Mouse (Mus musculus): ENCODE results near the gene Man1b1.
A peak's percentile ranks its signal among the peaks of the same experiment; 100 is the strongest.

Gene Man1b1

GRCm38 (mm10) chr2:25332286-25333160 lies at the start of gene Man1b1:
Gene Man1b1 (plus strand): TSS chr2:25332338.
- DNase-seq (ENCODE audit: low read depth, low spot score): peak; percentile 100

GRCm38 (mm10) chr2:25285551-25285950 lies 46.6 kb upstream of the Man1b1 start:
- DNase-seq (ENCODE audit: low read depth, low spot score): no peak

DNA sequence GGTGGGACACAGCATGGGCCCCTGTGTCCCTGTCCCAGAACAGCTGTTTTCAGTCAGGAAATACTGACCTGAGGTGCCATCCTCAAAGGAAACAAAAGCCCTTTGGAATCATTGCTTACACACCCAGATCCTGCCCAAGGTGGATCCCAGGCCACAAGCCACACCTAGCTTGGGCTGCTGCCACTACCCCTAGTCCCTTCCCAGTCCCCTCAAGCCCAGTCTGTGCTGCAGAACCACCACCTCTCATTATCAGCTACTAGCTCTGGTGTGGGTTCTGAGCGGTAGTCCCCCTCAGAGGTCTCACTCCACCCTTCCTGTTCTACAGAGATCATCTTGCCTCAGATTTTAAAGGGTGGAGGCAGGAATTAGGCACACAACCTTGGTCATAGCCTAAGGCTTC lies 45.8 kb upstream of the Man1b1 start:
- DNase-seq (ENCODE audit: low read depth, low spot score): no peak

GRCm38 (mm10) chr2:25286837-25287636 lies 45.1 kb upstream of the Man1b1 start:
- no peak for DNase-seq (ENCODE audit: low read depth, low spot score)

DNA sequence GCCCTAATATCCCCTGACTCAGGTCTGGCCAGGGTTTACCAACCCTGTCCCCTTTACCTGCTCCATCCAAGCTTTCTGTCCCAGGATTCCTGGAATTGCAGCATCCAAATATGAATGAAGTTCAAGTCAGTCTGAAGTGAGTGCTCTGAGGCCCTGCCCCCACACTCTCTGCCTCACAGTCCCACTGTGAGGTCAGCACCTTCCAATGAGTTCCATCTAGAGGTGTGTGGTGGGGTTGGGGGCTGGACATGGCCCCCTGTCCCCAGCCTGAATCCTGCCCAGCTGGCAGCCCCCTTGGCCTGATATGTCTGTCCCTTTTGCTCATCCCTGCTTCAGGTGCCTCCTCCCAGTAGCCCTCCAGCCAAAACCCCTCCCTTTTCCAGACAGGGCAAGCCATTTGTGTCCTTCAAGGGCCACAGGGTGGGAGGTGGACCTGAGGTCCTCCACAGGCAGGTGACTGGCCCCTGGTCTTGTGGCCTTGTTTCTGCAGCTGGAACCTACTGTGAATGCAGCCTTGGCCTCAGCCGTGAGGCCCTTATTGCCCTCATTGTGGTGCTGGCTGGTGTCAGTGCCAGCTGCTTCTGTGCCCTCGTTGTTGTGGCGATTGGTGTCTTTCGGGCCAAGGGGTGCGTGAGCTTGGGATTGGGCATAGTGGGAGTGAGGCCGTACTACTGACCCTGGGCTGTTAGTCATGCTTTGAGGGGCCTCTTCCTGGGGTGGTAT lies 44.0 kb upstream of the Man1b1 start, which contains the start of gene Tmem210:
Gene Tmem210 (plus strand): TSS at position 219 of the 723 bp plus-strand sequence.
- DNase-seq (ENCODE audit: low read depth, low spot score): no peak

DNA sequence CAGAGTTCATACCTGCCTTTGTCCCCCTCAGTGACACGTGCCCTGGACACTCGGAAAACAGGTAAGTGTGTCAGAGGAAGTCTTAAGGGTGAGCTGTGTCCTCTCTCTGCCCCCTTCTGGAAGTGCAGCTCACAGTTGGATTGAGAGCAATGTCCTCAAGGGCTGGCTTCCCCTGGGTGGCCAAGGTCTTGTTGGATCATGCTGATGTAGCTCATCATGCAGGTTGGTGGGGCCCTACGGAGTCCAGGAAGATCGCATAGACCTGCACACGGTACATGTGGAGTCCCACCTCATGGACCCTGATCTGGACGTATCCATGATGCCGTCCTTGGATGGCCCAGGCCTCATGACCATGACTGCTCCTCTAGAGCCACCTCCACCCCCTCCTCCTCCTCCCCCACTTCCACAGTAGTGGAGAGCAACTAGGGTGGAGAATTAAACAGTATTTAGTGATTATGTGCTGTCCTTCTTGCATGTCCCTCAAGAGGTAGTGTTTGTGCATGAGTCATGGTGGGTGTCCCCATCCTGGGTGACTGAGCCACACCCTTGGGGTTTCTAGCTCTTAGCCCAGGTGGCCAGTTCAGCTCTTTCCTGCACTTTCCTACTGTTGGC lies 43.3 kb upstream of the Man1b1 start:
- DNase-seq (ENCODE audit: low read depth, low spot score): no peak

DNA sequence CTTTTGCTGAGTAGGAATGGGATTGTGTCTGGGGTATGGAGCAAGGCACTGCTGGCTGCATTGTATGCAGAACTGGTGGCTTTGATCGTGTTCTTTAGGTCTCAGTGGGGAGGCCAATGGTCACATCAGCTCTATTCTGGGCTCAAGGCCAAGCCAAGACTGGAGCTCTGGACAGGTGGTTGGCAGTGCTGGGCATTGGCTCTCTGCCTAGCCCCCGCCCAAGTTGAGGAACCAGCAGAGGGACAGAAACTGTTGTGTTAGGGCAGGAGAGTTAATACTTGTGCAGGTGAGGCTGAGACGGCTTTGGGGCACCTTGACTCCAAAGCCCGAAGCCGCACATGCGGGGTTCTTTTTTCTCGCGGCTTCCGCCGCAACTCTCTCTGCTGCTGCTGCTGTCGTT lies 42.5 kb upstream of the Man1b1 start, which contains the start of gene Lrrc26:
Gene Lrrc26 (plus strand): TSS at position 265 of the 400 bp plus-strand sequence.
- peak; percentile 81 for DNase-seq (ENCODE audit: low read depth, low spot score)

GRCm38 (mm10) chr2:25290101-25290815 lies 41.9 kb upstream of the Man1b1 start:
- DNase-seq (ENCODE audit: low read depth, low spot score): peak; percentile 86

- no peak for DNase-seq (ENCODE audit: low read depth, low spot score)
Observed at GRCm38 (mm10) chr2:25290816-25291130, 41.4 kb upstream of the Man1b1 start.

DNA sequence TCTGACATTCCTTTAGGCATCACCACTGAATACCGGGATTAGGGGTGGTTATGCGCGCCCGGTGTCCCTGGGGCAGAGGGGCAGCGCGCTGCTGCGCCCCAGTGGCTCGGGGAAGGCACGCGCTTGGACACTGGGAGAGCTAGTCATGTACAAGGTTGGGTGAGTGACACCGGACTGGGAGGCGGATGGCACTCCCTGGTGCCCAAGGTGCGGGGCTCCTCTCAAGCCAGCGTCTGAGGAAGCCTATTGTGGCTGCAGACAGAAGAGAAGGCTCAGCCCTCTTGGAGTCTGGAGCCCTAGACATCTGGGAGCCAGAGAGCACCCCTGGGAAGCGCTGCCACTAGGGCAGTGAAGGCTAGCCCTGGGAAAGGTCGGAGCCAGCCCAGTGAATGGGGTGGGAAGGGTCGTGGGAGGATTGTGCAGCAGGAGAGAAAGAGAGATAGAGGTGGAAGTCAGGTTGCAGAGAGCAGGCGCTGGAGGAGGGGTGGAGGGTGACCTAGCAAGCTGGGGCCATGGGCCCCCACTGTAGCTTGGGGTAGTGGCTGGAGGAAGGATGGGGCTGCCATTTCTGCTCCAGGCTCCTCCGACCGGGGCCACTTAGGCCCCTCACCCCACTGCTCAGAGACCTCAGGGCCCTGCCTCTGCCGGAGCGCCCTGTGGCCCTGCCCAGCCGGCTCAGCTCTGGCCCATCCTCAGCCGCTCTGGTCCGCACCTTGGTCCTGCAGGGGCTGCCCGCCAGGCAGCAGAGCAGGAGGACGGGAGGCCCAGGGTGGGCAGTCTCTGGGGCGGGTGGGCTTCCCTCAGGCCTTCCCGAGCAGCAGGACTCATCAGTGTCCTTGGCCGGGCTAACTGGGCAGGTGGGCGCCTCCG lies 40.7 kb upstream of the Man1b1 start:
- no peak for DNase-seq (ENCODE audit: low read depth, low spot score)

DNA sequence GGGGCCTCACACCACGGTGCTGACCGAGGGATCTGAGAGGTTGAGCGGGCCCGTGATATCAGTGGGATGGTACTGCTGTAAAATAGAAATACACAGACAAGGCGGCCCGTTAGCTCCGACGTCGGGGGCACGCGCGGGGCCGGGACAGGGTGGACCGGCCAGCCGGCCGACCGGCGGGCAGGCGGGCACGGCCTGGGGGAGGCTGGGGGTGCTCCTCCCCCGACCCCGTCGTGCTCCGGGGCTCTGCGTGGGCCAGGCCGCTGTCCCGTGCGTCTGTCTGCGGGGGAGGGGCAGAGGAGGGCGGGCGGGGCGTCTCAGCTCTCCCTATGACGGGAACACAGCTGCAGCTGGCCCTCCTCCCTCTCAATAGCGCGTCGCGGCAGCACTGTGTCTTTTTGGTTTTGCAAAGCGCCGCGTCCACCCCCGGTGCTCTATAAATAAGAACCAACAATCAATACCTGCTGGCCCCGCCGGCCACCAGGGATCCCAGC lies 40.0 kb upstream of the Man1b1 start:
- DNase-seq (ENCODE audit: low read depth, low spot score): peak; percentile 81

- DNase-seq (ENCODE audit: low read depth, low spot score): peak; percentile 80
Observed at GRCm38 (mm10) chr2:25292856-25293255, 39.3 kb upstream of the Man1b1 start.

GRCm38 (mm10) chr2:25293706-25294105 lies 38.4 kb upstream of the Man1b1 start:
- DNase-seq (ENCODE audit: low read depth, low spot score): no peak

DNA sequence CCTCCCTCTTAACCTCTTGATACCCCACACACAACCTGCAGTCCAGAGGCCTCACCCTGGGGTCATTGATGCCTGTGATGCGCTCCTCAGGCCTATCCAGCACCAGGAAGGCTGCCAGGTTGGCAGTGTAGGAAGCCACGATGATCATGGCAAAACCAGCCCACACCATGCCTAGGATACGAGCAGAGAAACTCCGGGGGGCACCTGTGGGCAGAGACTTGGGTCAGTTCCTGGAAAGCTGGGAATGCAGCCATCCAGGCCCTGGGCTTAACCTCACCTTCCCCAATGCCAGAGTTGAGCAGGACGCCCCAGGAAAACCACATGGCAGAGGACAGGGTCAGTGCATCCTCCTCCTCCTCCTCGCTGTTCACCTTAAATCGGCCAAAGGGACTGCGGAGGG lies 35.0 kb upstream of the Man1b1 start:
- DNase-seq (ENCODE audit: low read depth, low spot score): no peak

GRCm38 (mm10) chr2:25298046-25298445 lies 34.1 kb upstream of the Man1b1 start:
- DNase-seq (ENCODE audit: low read depth, low spot score): peak; percentile 79

DNA sequence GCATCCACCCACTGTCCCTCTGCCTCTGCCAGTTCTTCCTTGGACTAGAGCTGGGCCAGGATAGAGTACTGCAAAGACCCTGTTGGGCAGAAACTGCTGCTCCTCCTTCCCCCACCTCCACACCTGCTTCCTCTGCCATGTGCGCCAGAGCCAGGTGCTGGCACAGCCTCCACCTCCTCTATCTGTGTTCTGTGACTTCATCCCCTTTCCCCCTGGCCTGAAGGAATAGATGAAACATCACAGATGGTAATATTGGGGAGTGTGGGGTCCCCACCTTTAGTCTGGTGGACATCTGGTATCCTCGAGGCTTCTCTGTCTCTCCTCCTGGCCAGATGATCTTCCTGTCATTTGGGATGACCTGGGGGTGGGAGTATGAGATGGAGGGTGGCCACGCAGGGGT lies 28.7 kb upstream of the Man1b1 start:
- DNase-seq (ENCODE audit: low read depth, low spot score): no peak

GRCm38 (mm10) chr2:25303931-25304656 lies 28.0 kb upstream of the Man1b1 start:
- peak; percentile 93 for DNase-seq (ENCODE audit: low read depth, low spot score)

- DNase-seq (ENCODE audit: low read depth, low spot score): peak; percentile 72
Observed at GRCm38 (mm10) chr2:25304657-25305541, 27.2 kb upstream of the Man1b1 start.
